Mouse (Mus musculus) kidney, embryonic 15.5 days (tissue): ENCODE measurements around the gene Tgfbr3. TPM values are rescaled to one million over a fixed set of nuclear protein-coding genes. Genes with fewer than 3 reads are reported as not detected.

Source experiments
- polyA plus RNA-seq: library from polyadenylated mRNA; unstranded; fragments of >200 nt; fragmentation: Nextera tagmentation; extraction: Ambion mirVana; gene quantifications from 2 replicates; pipeline ENCODE4 v1.2.1, GENCODE M21; 2015

Tgfbr3 gene
- polyA plus RNA-seq, 1 experiment from 2014 or later: 19.8 TPM

Other genes with a start within 250 kb of the Tgfbr3 start
- 1.7 and 2.0 TPM in 2 replicates for gene Brdt, start 41.5 kb upstream of the Tgfbr3 start, polyA plus RNA-seq
- 1.3 and 1.7 TPM in 2 replicates for gene Ephx4, start 113.1 kb upstream of the Tgfbr3 start, polyA plus RNA-seq
- gene Lpcat2b, start 141.9 kb upstream of the Tgfbr3 start, polyA plus RNA-seq: not detected in 2 replicates
- 4.1 and 4.8 TPM in 2 replicates for gene Btbd8, start 148.4 kb upstream of the Tgfbr3 start, polyA plus RNA-seq
- 0.44 and 0.48 TPM in 2 replicates for gene Gm42669, start 218.0 kb upstream of the Tgfbr3 start, polyA plus RNA-seq
- gene 1700028K03Rik, start 245.1 kb upstream of the Tgfbr3 start, polyA plus RNA-seq: 0.04 and 0.06 TPM in 2 replicates